In the genomic region with DNA sequence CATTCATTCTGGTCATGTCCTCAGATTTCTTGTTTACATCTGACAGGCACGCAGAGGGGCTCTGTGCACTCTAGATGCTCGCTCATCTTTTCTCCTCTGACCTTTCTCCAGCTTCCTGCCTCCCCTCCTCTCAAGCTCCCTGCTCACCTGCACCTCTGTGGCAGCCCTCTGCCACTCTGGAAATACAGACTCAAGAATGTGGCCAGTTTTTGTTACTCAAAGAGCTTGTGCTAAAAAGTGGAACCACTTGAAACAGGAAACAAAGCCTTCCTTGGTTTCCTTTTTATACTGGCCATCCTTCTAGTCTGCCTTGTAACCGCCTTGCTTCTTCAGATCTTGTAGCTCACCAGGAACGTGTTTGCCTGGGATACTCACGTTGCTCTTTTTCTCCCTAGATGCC, we compare ENCODE assay signal across 9 mouse cellular contexts.
DNase-seq lines count a peak whose midpoint lies in the region; ATAC-seq and TF ChIP-seq lines count a peak whose summit lies in the region.
"Had no signal": no experiment of that assay in that cellular context is flagged by ENCODE, and none has a peak within 500 bp of the region (broad histone marks: within the 10 kb centered on the region; RNA-seq: fewer than 3 reads in every experiment).

No protein-coding gene starts in this region.

- H3K9ac ChIP-seq in forebrain, embryonic 15.5 days (replicated peaks) = no peak overlapping the region
- H3K9ac ChIP-seq in midbrain, embryonic 15.5 days = no peak overlapping the region

- no peak for TF ChIP-seq POLR2A in bone marrow, adult 2 months (IDR thresholded peaks at IDR 0.05; ENCODE audit: borderline replicate concordance, control insufficient read depth, low read depth, low read length)

- ATAC-seq in forebrain, embryonic 15.5 days (replicated peaks) = no peak
- ATAC-seq in midbrain, embryonic 15.5 days (replicated peaks) = no peak

- no peak for DNase-seq in forebrain, embryonic 10.5 days (ENCODE audit: extremely low spot score, low spot score)
- no peak for DNase-seq in layer of hippocampus, adult 2 months (ENCODE audit: low spot score in 2 of 2)
- no peak for DNase-seq in layer of hippocampus, postnatal 36 days
- no peak for DNase-seq in adrenal gland, adult 8-10 months
- DNase-seq in left cerebral cortex, postnatal 25 days (ENCODE audit: low spot score in 2 of 2) = no peak
- DNase-seq: kidney, adult 8-10 months had no signal

- H3K9me3 ChIP-seq in forebrain, embryonic 10.5 days = no peaks in the 10 kb centered on the region
- no peaks in the 10 kb centered on the region for H3K9me3 ChIP-seq in forebrain, embryonic 15.5 days
- no peaks in the 10 kb centered on the region for H3K9me3 ChIP-seq in midbrain, embryonic 15.5 days

- H3K27ac ChIP-seq in forebrain, embryonic 10.5 days = 0 out of 2 replicates have a peak overlapping the region, but pooled peaks have one; percentile 30
- no peak overlapping the region for H3K27ac ChIP-seq in forebrain, embryonic 15.5 days (replicated peaks)
- peak overlapping the region; percentile 90 for H3K27ac ChIP-seq in layer of hippocampus, adult 2 months
- H3K27ac ChIP-seq in bone marrow, adult 2 months (ENCODE audit: control insufficient read depth, insufficient read depth, low read depth, low read length, poor library complexity) = peak overlapping the region; percentile 56
- 0 out of 2 replicates have a peak overlapping the region, but pooled peaks have one; percentile 6 for H3K27ac ChIP-seq in midbrain, embryonic 15.5 days

- 70% methylated on average over 5 of the region's 5 CpGs for WGBS in forebrain, embryonic 10.5 days
- WGBS in forebrain, embryonic 15.5 days = 59% methylated on average over 5 of the region's 5 CpGs
- WGBS in bone marrow, adult 2 months = 7% methylated on average over 5 of the region's 5 CpGs
- 50% methylated on average over 5 of the region's 5 CpGs for WGBS in midbrain, embryonic 15.5 days

- intact Hi-C loops in left cerebral cortex, postnatal 25 days (cut with DNase I) = loop anchor here (2.0 kb wide), 1 partner anchor 99 kb away; no protein-coding TSS in a partner anchor

- TF ChIP-seq CTCF in layer of hippocampus, adult 2 months (conservative IDR thresholded peaks at IDR 0.05) = no peak
- no peak for TF ChIP-seq CTCF in bone marrow, adult 2 months (IDR thresholded peaks at IDR 0.05; ENCODE audit: control insufficient read depth, insufficient read depth, low read length)

- H3K4me1 ChIP-seq in forebrain, embryonic 10.5 days = peaks cover 56% of the 10 kb centered on the region
- peaks cover 37% of the 10 kb centered on the region for H3K4me1 ChIP-seq in forebrain, embryonic 15.5 days
- peaks cover 2% of the 10 kb centered on the region for H3K4me1 ChIP-seq in bone marrow, adult 2 months (ENCODE audit: control insufficient read depth, insufficient read depth, low read length)
- H3K4me1 ChIP-seq in midbrain, embryonic 15.5 days = peaks cover 31% of the 10 kb centered on the region

- H3K36me3 ChIP-seq in forebrain, embryonic 10.5 days (replicated peaks) = no peaks in the 10 kb centered on the region
- no peaks in the 10 kb centered on the region for H3K36me3 ChIP-seq in forebrain, embryonic 15.5 days
- no peaks in the 10 kb centered on the region for H3K36me3 ChIP-seq in midbrain, embryonic 15.5 days (replicated peaks)

- no peak overlapping the region for H3K4me3 ChIP-seq in forebrain, embryonic 10.5 days
- no peak overlapping the region for H3K4me3 ChIP-seq in forebrain, embryonic 15.5 days
- no peak overlapping the region for H3K4me3 ChIP-seq in layer of hippocampus, adult 2 months
- H3K4me3 ChIP-seq in bone marrow, adult 2 months (replicated peaks; ENCODE audit: control insufficient read depth, low read depth, low read length) = peak overlapping the region; percentile 40
- no peak overlapping the region for H3K4me3 ChIP-seq in midbrain, embryonic 15.5 days

- H3K4me2 ChIP-seq in forebrain, embryonic 15.5 days (replicated peaks) = no peak overlapping the region
- H3K4me2 ChIP-seq in midbrain, embryonic 15.5 days = no peak overlapping the region

- H3K27me3 ChIP-seq in forebrain, embryonic 10.5 days (ENCODE audit: poor library complexity, severe bottlenecking) = no peaks in the 10 kb centered on the region
- H3K27me3 ChIP-seq in forebrain, embryonic 15.5 days = no peaks in the 10 kb centered on the region
- no peaks in the 10 kb centered on the region for H3K27me3 ChIP-seq in midbrain, embryonic 15.5 days (replicated peaks)
